Mouse (Mus musculus) myocyte (in vitro differentiated cells): Measurements from ENCODE around the gene Gm20388. TPM values are rescaled to one million over a fixed set of nuclear protein-coding genes. Genes with fewer than 3 reads are reported as not detected.

Source experiments
- H3K27me3 ChIP-seq: one replicate; pipeline ENCODE4 v1.6.1; 2011; ENCODE audit not compliant: control insufficient read depth, insufficient read depth, insufficient read length
- H3K36me3 ChIP-seq: one replicate; pipeline ENCODE4 v1.6.1; 2011; ENCODE audit not compliant: control insufficient read depth, insufficient read depth
- H3K4me2 ChIP-seq: one replicate; pipeline ENCODE4 v1.6.1; 2011; ENCODE audit warnings: low read depth, control low read depth
- H3K4me3 ChIP-seq: one replicate; pipeline ENCODE4 v1.5.1; 2011; ENCODE audit warnings: mild to moderate bottlenecking, control low read depth, moderate library complexity
- H3K79me2 ChIP-seq: one replicate; pipeline ENCODE4 v1.6.1; 2011; ENCODE audit not compliant: control insufficient read depth, insufficient read depth
- H3ac ChIP-seq: one replicate; pipeline ENCODE4 v1.6.1; 2011; ENCODE audit not compliant: control insufficient read depth, insufficient read length
- CEBPB ChIP-seq: IDR thresholded peaks from 2 replicates; pipeline ENCODE4 v1.6.1; 2011; ENCODE audit warnings: mild to moderate bottlenecking, moderate library complexity; ENCODE audit not compliant: poor library complexity, insufficient read depth, severe bottlenecking
- E2F4 ChIP-seq: IDR thresholded peaks from one replicate; pipeline ENCODE4 v1.6.1; 2011; ENCODE audit warnings: mild to moderate bottlenecking, control low read depth, moderate library complexity; ENCODE audit not compliant: insufficient read depth
- MAX ChIP-seq: IDR thresholded peaks from one replicate; pipeline ENCODE4 v1.6.1; 2011; ENCODE audit warnings: low read depth, mild to moderate bottlenecking, control low read depth
- MYOD1 ChIP-seq, 3 experiments: IDR thresholded peaks; one replicate each; pipeline ENCODE4 v1.6.1; 2011; ENCODE audit warnings: control low read depth in 2 of 3, low read depth in 2 of 3, mild to moderate bottlenecking in 2 of 3, moderate library complexity in 1 of 3; ENCODE audit not compliant: insufficient read length in 2 of 3, control insufficient read depth in 1 of 3
- MYOG ChIP-seq, 3 experiments: IDR thresholded peaks; one replicate each; pipeline ENCODE4 v1.6.1; 2011; ENCODE audit warnings: control low read depth in 2 of 3, low read depth in 2 of 3, mild to moderate bottlenecking in 2 of 3; ENCODE audit not compliant: insufficient read length in 2 of 3, control insufficient read depth in 1 of 3, insufficient read depth in 1 of 3
- POLR2A ChIP-seq: IDR thresholded peaks from one replicate; pipeline ENCODE4 v1.6.1; 2011; ENCODE audit warnings: low read depth, mild to moderate bottlenecking, control low read depth, moderate library complexity; ENCODE audit not compliant: insufficient read length
- POLR2AphosphoS2 ChIP-seq: IDR thresholded peaks from one replicate; pipeline ENCODE4 v1.6.1; 2011; ENCODE audit warnings: low read depth, control low read depth; ENCODE audit not compliant: insufficient read length
- REST ChIP-seq: IDR thresholded peaks from one replicate; pipeline ENCODE4 v1.6.1; 2011; ENCODE audit warnings: mild to moderate bottlenecking, control low read depth, moderate library complexity; ENCODE audit not compliant: insufficient read depth, insufficient read length
- SRF ChIP-seq: IDR thresholded peaks from one replicate; pipeline ENCODE4 v1.6.1; 2011; ENCODE audit warnings: low read depth; ENCODE audit not compliant: control insufficient read depth, insufficient read length
- TCF12 ChIP-seq: IDR thresholded peaks from one replicate; pipeline ENCODE4 v1.6.1; 2011; ENCODE audit warnings: mild to moderate bottlenecking, control low read depth; ENCODE audit not compliant: poor library complexity, insufficient read depth, severe bottlenecking
- TCF3 ChIP-seq: IDR thresholded peaks from one replicate; pipeline ENCODE4 v1.6.1; 2011; ENCODE audit warnings: low read depth, control low read depth; ENCODE audit not compliant: insufficient read length
- USF1 ChIP-seq: IDR thresholded peaks from one replicate; pipeline ENCODE4 v1.6.1; 2011; ENCODE audit warnings: low read depth, mild to moderate bottlenecking, control low read depth, moderate library complexity
- polyA plus RNA-seq: library from polyadenylated mRNA; unstranded; fragments of >200 nt; fragmentation: generic; extraction: Trizol; gene quantifications from one replicate; pipeline ENCODE4 v1.2.1, GENCODE M21; 2012; ENCODE audit warnings: missing spikeins

Gm20388 gene
- polyA plus RNA-seq, 1 experiment: 15.3 TPM

GRCm38 (mm10) chr8:121570801-121571200 lies 1660.2 kb downstream of the Gm20388 start:
- H3K4me3 ChIP-seq: no peak overlapping the region
- H3K79me2 ChIP-seq: peaks cover 19% of the 10 kb centered on the region
- H3K4me2 ChIP-seq: no peak overlapping the region
- H3K27me3 ChIP-seq: no peaks in the 10 kb centered on the region
- TF ChIP-seq CEBPB (no peak), POLR2A (no peak), SRF (no peak), E2F4 (no peak), REST (no peak), POLR2AphosphoS2 (no peak), USF1 (no peak), MAX (no peak), MYOD1 (IDR thresholded peaks at IDR 0.05; ENCODE audit: control insufficient read depth in 1 of 3, insufficient read length in 2 of 3, low read depth in 2 of 3) (no peak), MYOG (IDR thresholded peaks at IDR 0.05; ENCODE audit: control insufficient read depth in 1 of 3, insufficient read depth in 1 of 3, insufficient read length in 2 of 3, low read depth in 2 of 3) (no peak), TCF3 (no peak), TCF12 (no peak)
- H3K36me3 ChIP-seq: no peaks in the 10 kb centered on the region
- no peak overlapping the region for H3ac ChIP-seq

GRCm38 (mm10) chr8:121572121-121572520 lies 1661.5 kb downstream of the Gm20388 start:
- Histone ChIP-seq H3K4me3 (no peak overlapping the region), H3K4me2 (no peak overlapping the region), H3K79me2 (peaks cover 30% of the 10 kb centered on the region), H3K36me3 (no peaks in the 10 kb centered on the region), H3ac (no peak overlapping the region), H3K27me3 (no peaks in the 10 kb centered on the region)
- TF ChIP-seq CEBPB (no peak), E2F4 (no peak), SRF (no peak), USF1 (no peak), MAX (no peak), MYOD1 (IDR thresholded peaks at IDR 0.05; ENCODE audit: control insufficient read depth in 1 of 3, insufficient read length in 2 of 3, low read depth in 2 of 3) (no peak), TCF12 (no peak), POLR2A (no peak)

- H3K27me3 ChIP-seq: no peaks in the 10 kb centered on the region
- no peaks in the 10 kb centered on the region for H3K36me3 ChIP-seq
- H3ac ChIP-seq: no peak overlapping the region
- H3K4me3 ChIP-seq: no peak overlapping the region
- peak in 1 of 3 experiments; percentile 63 for TF ChIP-seq MYOG (IDR thresholded peaks at IDR 0.05; ENCODE audit: control insufficient read depth in 1 of 3, insufficient read depth in 1 of 3, insufficient read length in 2 of 3, low read depth in 2 of 3)
- TF ChIP-seq E2F4: no peak
- TF ChIP-seq MYOD1 (IDR thresholded peaks at IDR 0.05; ENCODE audit: control insufficient read depth in 1 of 3, insufficient read length in 2 of 3, low read depth in 2 of 3): peak in 2 of 3 experiments; percentile 16 to 36
- peak; percentile 1 for TF ChIP-seq TCF12
- no peak for TF ChIP-seq REST
- peak; percentile 53 for TF ChIP-seq MAX
- peaks cover 34% of the 10 kb centered on the region for H3K79me2 ChIP-seq
- H3K4me2 ChIP-seq: peak overlapping the region; percentile 42
Observed at GRCm38 (mm10) chr8:121573275-121573674, 1662.6 kb downstream of the Gm20388 start.

- Histone ChIP-seq H3K4me3 (no peak overlapping the region), H3K79me2 (peaks cover 34% of the 10 kb centered on the region), H3K27me3 (no peaks in the 10 kb centered on the region), H3K36me3 (no peaks in the 10 kb centered on the region), H3ac (no peak overlapping the region), H3K4me2 (peak overlapping the region; percentile 43)
- TF ChIP-seq TCF3: no peak
- no peak for TF ChIP-seq E2F4
- no peak for TF ChIP-seq MYOG (IDR thresholded peaks at IDR 0.05; ENCODE audit: control insufficient read depth in 1 of 3, insufficient read depth in 1 of 3, insufficient read length in 2 of 3, low read depth in 2 of 3)
- no peak for TF ChIP-seq POLR2A
- no peak for TF ChIP-seq USF1
- no peak for TF ChIP-seq SRF
- no peak for TF ChIP-seq MAX
- TF ChIP-seq CEBPB: no peak
Observed at GRCm38 (mm10) chr8:121575661-121576060, 1665.0 kb downstream of the Gm20388 start.

- Histone ChIP-seq H3K79me2 (peaks cover 34% of the 10 kb centered on the region), H3K27me3 (no peaks in the 10 kb centered on the region), H3K36me3 (no peaks in the 10 kb centered on the region), H3K4me3 (peak overlapping the region; percentile 52), H3K4me2 (peak overlapping the region; percentile 98), H3ac (peak overlapping the region; percentile 27)
- TF ChIP-seq CEBPB: no peak
- no peak for TF ChIP-seq MAX
- no peak for TF ChIP-seq MYOG (IDR thresholded peaks at IDR 0.05; ENCODE audit: control insufficient read depth in 1 of 3, insufficient read depth in 1 of 3, insufficient read length in 2 of 3, low read depth in 2 of 3)
- TF ChIP-seq E2F4: no peak
- no peak for TF ChIP-seq REST
- no peak for TF ChIP-seq TCF3
- TF ChIP-seq POLR2A: no peak
- TF ChIP-seq USF1: no peak
- no peak for TF ChIP-seq POLR2AphosphoS2
Observed at GRCm38 (mm10) chr8:121577751-121578675, 1667.4 kb downstream of the Gm20388 start.
